Comparison of ENCODE assay signal across 9 mouse cellular contexts in genomic region chr5:128436909-128437308, GRCm38 (mm10). TPM values are rescaled to one million over a fixed set of nuclear protein-coding genes. Genes with fewer than 3 reads are reported as not detected.
A peak's percentile ranks its signal among the peaks of the same experiment; 100 is the strongest.
DNase-seq lines count a peak whose midpoint lies in the region; ATAC-seq lines count a peak whose summit lies in the region.
"Had no signal": no experiment of that assay in that cellular context is flagged by ENCODE, and none has a peak within 500 bp of the region (broad histone marks: within the 10 kb centered on the region; RNA-seq: fewer than 3 reads in every experiment).

No protein-coding gene starts in this region.

- H3K36me3 ChIP-seq in intestine, embryonic 14.5 days (ENCODE audit: control insufficient read depth, insufficient read depth, low read length), result no peaks in the 10 kb centered on the region
- no peaks in the 10 kb centered on the region for H3K36me3 ChIP-seq in intestine, embryonic 15.5 days

- no peak overlapping the region for H3K4me2 ChIP-seq in intestine, embryonic 14.5 days (ENCODE audit: low read length)
- H3K4me2 ChIP-seq in intestine, embryonic 15.5 days (replicated peaks), result no peak overlapping the region

- no peak overlapping the region for H3K27ac ChIP-seq in intestine, embryonic 14.5 days (ENCODE audit: low read depth)
- no peak overlapping the region for H3K27ac ChIP-seq in intestine, embryonic 15.5 days

- H3K9me3 ChIP-seq in intestine, embryonic 14.5 days (ENCODE audit: control insufficient read depth, low read length), result no peaks in the 10 kb centered on the region
- H3K9me3 ChIP-seq in intestine, embryonic 15.5 days, result no peaks in the 10 kb centered on the region

- no peaks in the 10 kb centered on the region for H3K4me1 ChIP-seq in intestine, embryonic 14.5 days (replicated peaks; ENCODE audit: control insufficient read depth, insufficient read depth, low read length)
- no peaks in the 10 kb centered on the region for H3K4me1 ChIP-seq in intestine, embryonic 15.5 days (replicated peaks)
- H3K4me1 ChIP-seq: megakaryocyte, embryonic 14.5 days had no signal

- no peak overlapping the region for H3K4me3 ChIP-seq in intestine, embryonic 14.5 days (ENCODE audit: low read depth, low read length)
- H3K4me3 ChIP-seq in intestine, embryonic 15.5 days (replicated peaks), result no peak overlapping the region
- H3K4me3 ChIP-seq: megakaryocyte, embryonic 14.5 days had no signal

- WGBS in intestine, embryonic 14.5 days, result 29% methylated on average over 9 of the region's 9 CpGs
- WGBS in intestine, embryonic 15.5 days, result 16% methylated on average over 9 of the region's 9 CpGs

- H3K9ac ChIP-seq in intestine, embryonic 14.5 days (ENCODE audit: low read length), result no peak overlapping the region
- H3K9ac ChIP-seq in intestine, embryonic 15.5 days, result no peak overlapping the region

- no peak for ATAC-seq in intestine, embryonic 14.5 days (replicated peaks; ENCODE audit: low FRiP score, low TSS enrichment, low read depth)
- no peak for ATAC-seq in intestine, embryonic 15.5 days

- peak; percentile 66 for DNase-seq in intestine, embryonic 14.5 days (ENCODE audit: low spot score)
- peak; percentile 14 for DNase-seq in cerebellum, adult 9-11 months
- DNase-seq in kidney, postnatal 10 days, result peak; percentile 49
- DNase-seq in lung, adult 18-20 months, result peak; percentile 24 to 42
- peak; percentile 74 for DNase-seq in telencephalon, adult 2 months (ENCODE audit: low read depth, low spot score)
- DNase-seq in Muller cell, postnatal 12 days (ENCODE audit: inconsistent ontology term), result no peak
- no peak for DNase-seq in urinary bladder, postnatal 10 days (ENCODE audit: low spot score)

- H3K27me3 ChIP-seq in intestine, embryonic 14.5 days (replicated peaks; ENCODE audit: control insufficient read depth, insufficient read depth, low read length), result peaks cover 58% of the 10 kb centered on the region
- peaks cover 42% of the 10 kb centered on the region for H3K27me3 ChIP-seq in intestine, embryonic 15.5 days (replicated peaks)

RNA-seq across cellular contexts. Expression of gene Tmem132d, which starts 4.0 kb away (rescaled TPM):
- 0.15 and 0.20 TPM in 2 replicates for polyA plus RNA-seq in intestine, embryonic 14.5 days (2014; fragmentation: Nextera tagmentation; extraction: Ambion mirVana)
- polyA plus RNA-seq in intestine, embryonic 15.5 days (2015; fragmentation: Nextera tagmentation; extraction: Ambion mirVana), result 0.03 and 0.10 TPM in 2 replicates

Comparison
In these comparisons a context has a peak if more than half of its experiments do, and no peak if none do; other contexts are left out.
1. DNase-seq: peak in intestine, embryonic 14.5 days (single experiment), cerebellum, adult 9-11 months (single experiment), kidney, postnatal 10 days (single experiment), lung, adult 18-20 months (2 of 2) and telencephalon, adult 2 months (single experiment); none in Muller cell, postnatal 12 days (single experiment) and urinary bladder, postnatal 10 days (single experiment).